Mouse (Mus musculus): ENCODE data around the gene Rnf39.
"Not testable (repeated sequence)": the region's sequence is repeated elsewhere in the genome, so short reads cannot be mapped to it uniquely, and the experiment has no call there.

Rnf39 gene

GRCm38 (mm10) chr17:36982253-36983155 lies 39.8 kb downstream of the Rnf39 start:
- DNase-seq (ENCODE audit: low read depth, low spot score), result no peak

- peak; percentile 25 for DNase-seq (ENCODE audit: low read depth, low spot score)
Observed at GRCm38 (mm10) chr17:36988475-36988874, 45.8 kb downstream of the Rnf39 start.

- no peak for DNase-seq (ENCODE audit: low read depth, low spot score)
Observed at GRCm38 (mm10) chr17:36989437-36989836, 46.7 kb downstream of the Rnf39 start, which contains the start of gene H2-M5. Gene H2-M5, minus strand, starts transcription at chr17:36989537.

- DNase-seq (ENCODE audit: low read depth, low spot score), result not testable (repeated sequence)
Observed at GRCm38 (mm10) chr17:36990630-36991029, 47.9 kb downstream of the Rnf39 start.

GRCm38 (mm10) chr17:36992336-36993104 lies 49.8 kb downstream of the Rnf39 start:
- peak; percentile 33 for DNase-seq (ENCODE audit: low read depth, low spot score)

- no peak for DNase-seq (ENCODE audit: low read depth, low spot score)
Observed at GRCm38 (mm10) chr17:36993770-36994325, 51.1 kb downstream of the Rnf39 start.

- no peak for DNase-seq (ENCODE audit: low read depth, low spot score)
Observed at GRCm38 (mm10) chr17:36994528-36994927, 51.8 kb downstream of the Rnf39 start.

GRCm38 (mm10) chr17:36995448-36995847 lies 52.7 kb downstream of the Rnf39 start:
- DNase-seq (ENCODE audit: low read depth, low spot score), result peak; percentile 27

- DNase-seq (ENCODE audit: low read depth, low spot score), result peak; percentile 90
Observed at GRCm38 (mm10) chr17:36997033-36997735, 54.5 kb downstream of the Rnf39 start.
